Mouse (Mus musculus): ENCODE measurements at regions not wholly inside any gene's neighbourhood (a gene's known extent, or its start where the extent isn't known, plus 50 kb on each side); places are given as distances from the start of the nearest gene placed in this dataset.

DNA sequence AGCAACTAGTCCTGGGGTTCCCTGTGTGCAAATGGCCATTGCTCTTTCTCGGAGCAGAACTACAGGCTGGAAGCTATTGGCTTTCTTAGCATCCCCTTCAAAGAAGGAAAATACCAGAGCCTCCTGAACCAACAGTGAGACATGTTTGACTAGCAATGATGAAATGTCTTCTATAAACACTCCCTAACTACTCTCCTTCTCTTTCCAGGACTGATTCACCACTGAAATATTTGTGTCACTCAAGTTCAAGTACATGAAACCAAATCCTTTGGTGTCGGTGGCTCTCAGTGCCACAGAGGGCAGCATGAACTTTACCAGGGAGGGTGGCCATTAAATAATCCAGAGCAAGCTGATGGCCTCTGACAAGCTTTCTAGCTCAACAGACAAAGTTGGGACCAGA is 270.0 kb downstream of the Osr1 start:
- no peak for DNase-seq
- intact Hi-C loops (cut with DNase I) = loop anchor here (5.0 kb wide), 1 partner anchor 183 kb away; no protein-coding TSS in a partner anchor

GRCm38 (mm10) chr12:9847034-9847433 is 277.1 kb downstream of the Osr1 start:
- DNase-seq = no peak
- intact Hi-C loops (cut with DNase I) = no loop called here

GRCm38 (mm10) chr12:9847465-9848205 is 277.7 kb downstream of the Osr1 start:
- intact Hi-C loops (cut with DNase I) = no loop called here
- no peak for DNase-seq

GRCm38 (mm10) chr12:9855503-9856024 is 285.6 kb downstream of the Osr1 start:
- DNase-seq = no peak
- intact Hi-C loops (cut with DNase I) = no loop called here

DNA sequence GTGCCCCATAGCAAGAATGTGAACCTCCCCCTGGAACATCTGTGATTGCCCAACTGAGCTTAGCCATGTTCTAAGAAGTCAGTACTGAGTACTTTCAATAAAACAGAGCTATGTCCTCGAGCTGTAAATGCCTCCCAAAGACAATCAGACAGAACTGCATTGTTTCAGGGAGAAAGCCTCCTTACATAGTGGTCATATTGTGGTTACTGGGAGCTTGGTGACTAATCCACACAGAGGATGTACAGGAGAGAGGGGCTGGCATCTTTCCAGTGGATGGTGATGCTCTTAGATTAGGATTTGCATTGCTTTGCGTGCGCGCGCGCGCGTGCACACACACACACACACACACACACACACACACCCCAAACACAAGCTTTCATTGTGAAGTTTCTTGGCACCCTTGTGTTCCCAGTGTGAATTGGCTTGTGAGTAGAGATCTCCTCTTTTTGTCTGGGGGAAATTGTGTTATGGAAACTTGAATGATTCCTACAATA is 286.3 kb downstream of the Osr1 start:
- intact Hi-C loops (cut with DNase I) = no loop called here
- DNase-seq = no peak

DNA sequence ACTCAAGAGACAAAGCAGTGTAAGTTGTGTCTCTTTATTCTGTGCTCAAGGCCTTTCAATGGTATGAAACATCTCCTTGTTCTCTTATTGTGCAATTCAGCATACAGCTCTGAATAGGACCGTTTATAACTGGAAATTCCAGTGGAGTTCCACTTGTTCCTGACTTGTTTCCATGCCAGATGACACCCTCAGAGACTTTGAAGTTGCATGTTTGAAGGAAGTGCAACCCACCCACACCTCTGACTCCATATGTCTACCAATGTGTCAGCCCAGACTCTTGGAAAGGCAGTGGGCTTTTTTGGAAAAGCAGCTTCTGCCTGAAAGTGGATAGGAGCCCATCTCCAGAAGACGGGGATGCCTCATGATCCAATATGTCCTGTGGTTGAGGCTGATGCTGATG is 288.1 kb downstream of the Osr1 start:
- DNase-seq = no peak
- intact Hi-C loops (cut with DNase I) = no loop called here

DNA sequence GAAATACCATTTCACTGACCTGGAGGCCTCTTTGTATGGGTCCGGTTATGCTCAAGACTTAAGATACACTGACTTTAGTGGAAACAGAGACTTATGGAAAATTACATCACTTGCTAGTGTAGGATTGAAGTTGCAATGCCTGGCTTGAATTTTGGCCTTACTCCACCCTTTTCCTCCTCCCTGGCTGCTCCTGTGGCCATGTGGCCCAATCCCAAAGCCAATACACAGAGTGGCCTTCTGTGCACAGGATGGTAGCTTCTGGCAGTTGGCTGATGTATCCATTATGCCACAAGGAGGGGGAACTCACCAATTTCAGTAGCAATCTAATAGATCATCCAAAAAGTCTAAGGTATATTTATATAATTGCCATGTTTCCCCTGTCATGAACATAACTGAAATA is 292.4 kb downstream of the Osr1 start:
- no peak for DNase-seq

DNA sequence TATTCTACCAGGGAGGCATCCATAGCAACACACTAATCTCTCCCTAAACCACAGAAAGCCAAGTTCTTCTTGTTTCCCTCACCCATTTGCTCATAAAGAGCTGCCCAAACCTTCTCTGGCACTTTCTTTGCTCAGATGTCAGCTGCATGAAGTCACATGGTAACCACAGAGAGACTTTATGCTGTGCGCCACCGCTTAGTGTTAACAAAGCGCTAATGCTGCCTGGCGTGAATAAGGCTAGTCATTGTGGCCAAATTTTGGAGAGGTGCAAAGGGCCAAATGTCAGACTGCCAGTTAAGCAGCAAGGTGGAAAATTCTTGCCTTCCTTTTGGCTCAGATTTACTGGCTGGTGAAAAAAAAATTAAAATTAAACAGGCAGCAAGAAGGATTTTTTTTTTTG is 302.3 kb downstream of the Osr1 start:
- no peak for DNase-seq
- intact Hi-C loops (cut with DNase I) = no loop called here

More for the DNA sequence above, 292.4 kb downstream of the Osr1 start:
- intact Hi-C loops (cut with DNase I) = no loop called here

DNA sequence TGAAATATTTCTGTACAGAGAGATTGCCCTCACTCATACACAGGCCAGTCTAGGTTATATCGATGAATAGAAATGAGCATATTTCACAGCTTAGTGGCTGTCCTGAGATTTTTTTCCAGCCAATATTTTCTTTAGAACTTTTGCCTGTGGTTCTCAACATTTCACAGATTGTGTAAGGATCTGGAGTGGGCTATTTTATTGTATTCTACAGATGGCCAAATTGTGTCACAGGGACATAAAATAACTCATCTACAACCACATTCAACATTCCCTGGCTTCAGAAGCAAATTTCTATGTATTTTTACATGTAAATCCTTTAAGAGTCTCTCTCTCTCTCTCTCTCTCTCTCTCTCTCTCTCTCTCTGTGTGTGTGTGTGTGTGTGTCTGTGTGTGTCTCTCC is 303.3 kb downstream of the Osr1 start:
- intact Hi-C loops (cut with DNase I) = no loop called here
- DNase-seq = no peak

DNA sequence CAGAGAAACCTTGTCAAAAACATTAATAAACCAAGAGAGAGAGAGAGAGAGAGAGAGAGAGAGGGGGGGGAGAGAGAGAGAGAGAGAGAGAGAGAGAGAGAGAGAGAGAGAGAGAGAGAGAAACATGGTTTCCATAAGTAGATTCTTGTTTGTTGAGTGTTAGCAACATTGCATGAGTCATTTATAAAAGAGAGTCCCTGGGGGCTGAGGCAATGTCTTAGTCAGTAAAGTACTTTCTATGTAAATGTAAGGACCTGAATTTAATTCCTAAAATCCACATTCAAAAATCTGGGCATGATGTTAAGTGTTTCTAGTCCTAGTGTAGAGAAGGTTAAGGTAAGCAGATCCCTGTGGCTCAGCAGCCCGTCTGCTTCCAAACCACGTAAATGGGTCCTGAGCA is 304.9 kb downstream of the Osr1 start:
- DNase-seq = no peak
- intact Hi-C loops (cut with DNase I) = no loop called here

GRCm38 (mm10) chr12:9881953-9882623 is 312.2 kb downstream of the Osr1 start:
- DNase-seq = no peak
- intact Hi-C loops (cut with DNase I) = no loop called here

DNA sequence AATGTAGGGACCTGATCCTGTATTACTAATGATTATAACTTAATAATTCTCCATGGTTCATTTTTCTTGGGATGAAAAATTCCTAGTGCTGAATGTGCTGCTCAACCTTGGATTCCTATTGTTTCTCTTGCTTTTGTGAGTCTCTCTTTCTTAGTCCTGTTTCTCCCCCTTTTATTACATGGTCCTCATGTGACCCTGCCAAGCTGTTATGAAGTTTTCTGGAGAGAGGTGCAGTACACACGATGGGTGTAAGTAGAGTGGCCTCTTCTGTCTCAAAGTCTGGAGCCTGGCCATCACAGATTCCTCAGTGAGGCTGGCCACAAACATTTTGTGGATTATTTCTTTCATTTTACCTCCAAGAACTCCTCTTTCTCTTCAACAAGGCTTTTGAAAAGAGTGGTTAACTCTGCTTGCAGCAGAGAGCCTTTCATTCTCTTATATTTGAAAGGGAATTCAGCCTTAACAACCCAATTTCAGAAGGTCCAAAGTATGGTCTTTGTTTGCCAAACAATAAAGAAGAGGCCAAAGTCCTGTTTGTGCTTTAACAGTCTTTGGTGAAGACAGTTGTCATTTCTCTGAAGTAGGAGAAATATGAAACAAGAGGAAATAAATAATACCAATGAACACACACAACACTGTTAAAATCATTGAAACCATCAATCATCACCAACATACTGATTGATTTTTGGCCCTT is 313.3 kb downstream of the Osr1 start:
- intact Hi-C loops (cut with DNase I) = no loop called here
- DNase-seq = no peak

DNA sequence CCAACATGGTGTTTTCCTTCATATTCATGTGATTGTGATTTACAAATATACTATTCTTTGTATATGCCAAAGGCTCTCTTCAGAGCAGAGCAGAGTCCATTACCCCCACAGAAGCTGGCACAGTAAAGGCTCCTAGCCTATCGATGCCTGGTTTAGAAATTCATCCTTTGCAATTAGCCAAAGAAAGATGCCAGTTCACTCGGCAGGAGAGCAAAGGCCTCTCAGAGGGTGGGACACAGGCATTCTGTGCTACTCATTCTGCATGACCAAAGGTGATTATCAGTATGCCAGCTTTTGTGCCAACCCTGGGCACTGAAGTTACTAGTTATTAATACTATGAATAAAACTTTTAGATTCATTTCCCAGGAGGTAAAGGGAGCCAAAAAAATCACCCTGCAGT is 324.6 kb downstream of the Osr1 start:
- intact Hi-C loops (cut with DNase I) = no loop called here
- no peak for DNase-seq

GRCm38 (mm10) chr12:9897980-9898379 is 328.1 kb downstream of the Osr1 start:
- peak; percentile 19 to 26 for DNase-seq
- intact Hi-C loops (cut with DNase I) = no loop called here

- intact Hi-C loops (cut with DNase I) = no loop called here
- DNase-seq = peak; percentile 33 to 38
Measured at GRCm38 (mm10) chr12:9898420-9898819, 328.5 kb downstream of the Osr1 start.

DNA sequence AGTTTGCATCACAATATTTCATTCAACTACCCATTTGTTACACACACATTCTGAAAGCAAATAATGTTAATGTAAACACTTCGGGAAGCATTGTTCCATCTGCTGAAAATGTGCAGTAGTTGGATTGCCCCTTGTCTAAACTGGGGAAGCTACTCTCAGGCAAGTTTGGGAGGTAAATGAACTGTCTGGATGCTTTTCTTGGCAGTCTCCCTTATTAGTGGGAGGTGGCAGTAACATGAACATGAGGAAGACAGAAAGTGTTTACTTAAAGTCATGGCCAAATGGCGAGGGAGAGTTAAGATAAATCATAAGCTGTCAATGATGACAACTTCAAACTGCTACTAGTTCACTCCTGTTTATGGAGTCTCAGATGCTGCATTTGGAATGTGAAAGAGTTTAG is 332.0 kb downstream of the Osr1 start:
- peak in 1 of 2 experiments; percentile 5 for DNase-seq
- intact Hi-C loops (cut with DNase I) = no loop called here

DNA sequence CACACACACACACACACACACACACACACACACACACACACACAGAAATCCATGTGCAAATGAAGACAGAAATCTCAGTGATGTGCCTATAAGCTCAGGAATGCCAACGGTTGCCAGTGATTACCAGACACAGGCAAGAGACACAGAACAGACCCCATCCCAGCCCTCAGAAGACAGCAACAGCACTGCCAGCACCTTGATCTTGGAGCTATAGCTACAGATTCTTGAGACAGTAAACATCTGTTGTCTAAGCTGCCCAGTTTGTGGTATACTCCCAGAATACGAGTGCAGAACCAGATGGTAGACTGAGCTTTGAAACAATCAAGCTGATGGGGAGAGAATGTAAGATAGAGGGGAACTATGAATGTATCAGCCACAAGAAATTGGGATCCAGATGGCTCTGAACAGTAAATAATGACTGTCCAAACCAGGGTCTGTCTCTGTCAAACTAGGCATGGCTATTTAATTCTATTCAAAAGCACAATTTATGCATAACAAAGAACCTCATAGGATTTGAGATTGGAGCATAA is 333.9 kb downstream of the Osr1 start:
- no peak for DNase-seq
- intact Hi-C loops (cut with DNase I) = no loop called here

DNA sequence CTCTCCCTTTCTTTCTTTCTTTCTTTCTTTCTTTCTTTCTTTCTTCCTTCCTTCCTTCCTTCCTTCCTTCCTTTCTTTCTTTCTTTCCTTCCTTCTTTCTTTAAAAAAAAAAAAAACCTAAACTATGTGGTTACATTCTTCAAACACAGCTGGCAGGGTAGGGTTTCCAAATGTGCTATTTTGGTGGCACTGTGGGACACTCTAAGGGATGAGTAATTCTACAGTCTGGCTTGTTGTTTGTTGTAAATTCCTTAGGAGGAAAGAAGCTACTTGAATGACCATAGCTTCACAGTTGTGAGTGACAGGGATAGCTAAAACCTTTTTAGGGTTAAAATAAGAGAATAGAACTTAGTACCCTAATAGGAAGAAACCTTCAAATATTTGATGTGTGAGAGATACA is 342.4 kb downstream of the Osr1 start:
- intact Hi-C loops (cut with DNase I) = no loop called here

GRCm38 (mm10) chr12:9915726-9916140 is 345.8 kb downstream of the Osr1 start:
- DNase-seq = peak; percentile 49 to 51

More for the DNA sequence above, 342.4 kb downstream of the Osr1 start:
- DNase-seq = no peak

DNA sequence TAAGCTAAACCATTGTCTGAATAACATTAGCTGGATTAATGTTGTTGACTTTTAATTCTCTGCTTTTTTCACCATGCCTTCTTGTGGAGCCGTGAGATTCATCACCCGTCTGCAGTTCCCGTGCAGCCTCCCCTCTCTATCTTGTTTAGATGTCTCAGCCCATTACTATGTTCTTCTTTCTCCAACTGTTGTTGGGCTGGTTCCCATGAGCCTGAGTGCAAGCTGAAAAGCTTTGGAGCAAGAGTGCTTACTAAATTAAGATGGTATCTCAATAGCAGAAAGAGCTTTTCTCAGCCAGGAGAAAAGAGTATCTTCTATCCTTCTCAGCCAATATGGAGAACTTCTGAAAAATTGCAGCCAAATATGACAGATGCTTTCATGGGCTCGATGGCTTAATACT is 348.1 kb downstream of the Osr1 start:
- DNase-seq = peak; percentile 18 to 36
- intact Hi-C loops (cut with DNase I) = no loop called here

More at GRCm38 (mm10) chr12:9915726-9916140, 345.8 kb downstream of the Osr1 start:
- intact Hi-C loops (cut with DNase I) = no loop called here

DNA sequence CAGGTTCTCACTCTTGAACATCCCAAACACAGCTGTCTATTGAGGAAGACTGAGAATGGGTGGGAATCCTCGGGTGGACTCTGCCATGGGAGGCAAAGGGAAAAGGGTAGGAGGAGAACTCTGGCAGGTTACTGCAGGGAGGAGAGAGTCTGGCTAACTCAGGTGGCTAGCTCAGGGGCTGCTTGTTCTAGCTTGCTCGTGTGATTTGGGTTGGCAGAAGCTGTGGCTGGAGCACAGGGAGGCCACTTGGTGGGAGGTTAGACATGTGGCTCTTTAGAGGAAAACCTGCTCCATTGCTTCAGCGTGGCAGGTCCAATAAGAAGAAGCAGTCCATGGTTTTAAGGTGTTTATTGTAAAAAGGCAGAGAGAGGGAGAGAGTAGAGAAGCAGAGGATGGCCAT is 349.1 kb downstream of the Osr1 start:
- intact Hi-C loops (cut with DNase I) = no loop called here

More for the DNA sequence above, 349.1 kb downstream of the Osr1 start:
- no peak for DNase-seq

Measured in heart, postnatal 10 days (tissue).